Mouse (Mus musculus) megakaryocyte, embryonic 14.5 days (primary cell): Measurements from ENCODE around the gene Gnao1.

Source experiments
- FLI1 ChIP-seq: IDR thresholded peaks from 2 replicates; pipeline ENCODE4 v1.6.1; 2012; ENCODE audit warnings: low read length, inconsistent platforms, mixed read lengths
- GATA1 ChIP-seq: IDR thresholded peaks from 3 replicates; pipeline ENCODE4 v1.6.1; 2012; ENCODE audit warnings: mixed read lengths, low read length, inconsistent platforms, borderline replicate concordance

DNA sequence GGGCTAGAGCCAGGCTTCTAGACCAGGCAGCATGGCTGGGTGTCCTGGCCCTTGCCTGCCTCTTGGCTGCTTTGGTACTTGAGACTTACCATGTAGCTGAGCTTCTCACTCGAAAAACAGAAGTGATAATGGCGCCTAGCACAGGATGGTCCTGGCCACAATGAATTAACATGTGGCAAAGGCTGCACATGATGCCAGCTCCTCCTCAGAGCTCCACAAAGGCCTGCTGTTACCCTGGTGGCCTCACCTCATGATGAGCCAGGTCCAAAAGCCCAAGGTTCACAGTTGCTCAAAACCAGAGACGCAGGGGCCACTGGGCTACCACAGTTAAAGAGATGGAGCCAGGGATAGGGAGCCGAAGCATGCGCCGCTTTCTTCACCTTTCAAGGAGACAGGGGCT lies 97.2 kb downstream of the Gnao1 start:
- TF ChIP-seq GATA1 (no peak), FLI1 (no peak)
